Mouse (Mus musculus): Measurements from ENCODE around the gene Malrd1.

The Malrd1 gene

DNA sequence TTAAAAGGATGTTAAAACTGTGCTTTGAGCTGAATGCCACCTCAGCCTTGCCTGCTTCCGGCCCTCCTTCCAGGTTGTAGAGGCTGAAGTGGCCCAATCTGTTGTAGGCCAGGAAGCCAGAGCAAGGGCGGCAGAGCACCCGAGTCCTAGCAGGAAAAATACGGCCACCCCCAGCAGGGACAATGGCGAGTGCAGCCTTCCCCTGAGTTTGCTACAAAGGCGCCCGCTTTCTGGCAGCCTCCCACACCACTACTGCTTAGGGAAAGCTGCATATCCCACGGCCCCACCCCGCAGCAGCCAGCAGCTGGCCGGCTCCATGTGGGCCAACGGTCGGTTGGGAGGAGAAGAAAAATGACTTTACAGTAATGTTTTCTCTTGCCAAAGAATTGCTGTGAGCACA is 503.5 kb downstream of the Malrd1 start:
- no peak for DNase-seq (ENCODE audit: low read depth, low spot score)

- DNase-seq (ENCODE audit: low read depth, low spot score): no peak
These were observed 505.3 kb downstream of the Malrd1 start for GRCm38 (mm10) chr2:16031559-16031958.

DNA sequence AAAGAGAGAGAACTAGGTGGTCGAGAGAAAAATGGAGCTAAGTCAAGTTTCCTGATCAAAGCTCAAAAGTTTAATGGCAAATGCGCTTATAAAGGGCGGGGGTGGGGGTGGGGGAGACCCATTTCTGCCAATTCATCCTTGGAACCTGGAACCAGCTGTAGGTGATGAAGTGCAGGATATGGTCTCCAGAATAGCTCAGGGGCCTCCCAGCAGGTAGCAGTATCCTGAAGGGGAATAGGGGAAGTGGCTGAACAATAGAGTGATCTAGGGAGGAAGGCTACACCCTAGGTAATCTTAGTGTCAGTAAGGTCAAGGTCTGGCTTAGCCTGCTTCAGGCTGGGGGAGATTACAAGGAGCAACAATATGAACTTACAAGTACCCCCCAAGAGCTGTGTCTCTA is 506.5 kb downstream of the Malrd1 start:
- no peak for DNase-seq (ENCODE audit: low read depth, low spot score)

DNA sequence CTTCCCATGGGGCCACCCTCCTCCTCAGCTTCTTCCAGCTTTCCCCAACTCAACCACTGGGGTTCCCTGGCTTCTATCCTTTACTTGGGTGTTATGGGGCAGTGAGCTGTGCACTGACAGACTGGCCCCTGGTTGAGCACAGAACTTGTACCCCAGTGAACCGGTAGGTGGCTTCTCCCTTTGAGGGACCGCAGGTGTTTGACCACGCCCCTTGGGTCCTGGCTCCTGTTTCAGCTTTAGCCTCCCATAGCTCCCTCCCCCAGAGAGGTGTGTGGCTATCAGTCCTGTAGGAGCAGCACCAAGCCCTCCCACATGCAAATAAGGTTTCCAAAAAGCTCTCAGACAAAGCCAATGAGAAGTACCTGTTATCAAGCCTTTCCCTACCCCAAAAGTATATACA is 584.4 kb downstream of the Malrd1 start:
- DNase-seq (ENCODE audit: low read depth, low spot score): no peak

DNA sequence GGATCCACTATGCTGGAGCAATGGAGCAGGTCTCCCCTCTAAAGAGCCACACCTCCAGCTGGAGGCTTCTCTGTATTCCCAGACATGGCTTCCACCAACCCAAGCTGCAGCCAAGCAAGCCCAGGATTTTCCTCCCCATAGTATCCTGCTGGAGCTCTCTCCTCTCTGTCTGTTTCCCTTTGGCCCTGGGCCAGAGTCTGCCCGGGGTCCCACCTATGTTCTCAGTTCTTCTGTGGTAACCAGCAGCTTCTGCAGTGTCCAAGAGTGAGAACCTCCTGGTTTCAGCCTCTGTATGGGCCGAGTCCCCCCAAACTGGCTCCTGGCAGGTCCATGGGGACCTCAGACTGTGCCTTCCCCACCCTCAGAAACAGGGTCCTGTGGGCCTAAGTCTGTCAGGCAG is 587.1 kb downstream of the Malrd1 start:
- no peak for DNase-seq (ENCODE audit: low read depth, low spot score)

DNA sequence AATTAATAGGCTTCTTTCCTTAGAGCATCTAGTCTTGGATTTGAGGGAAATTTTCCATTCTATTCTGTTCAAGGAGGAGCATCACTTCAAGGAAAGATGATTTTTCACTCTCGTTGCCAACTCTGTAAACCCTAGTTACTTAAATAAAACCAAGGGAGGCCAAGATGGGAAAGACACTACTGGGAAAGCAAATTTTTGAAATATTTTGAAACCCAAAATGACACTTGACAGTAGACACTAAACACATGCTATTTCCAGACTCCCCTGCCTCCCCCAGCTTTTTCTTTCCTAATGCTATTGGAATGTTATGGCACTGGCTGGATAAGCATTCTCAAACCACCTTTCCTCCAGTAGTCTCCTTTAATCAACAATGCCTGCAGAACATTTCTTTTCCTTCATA is 621.7 kb downstream of the Malrd1 start:
- no peak for DNase-seq (ENCODE audit: low read depth, low spot score)

- DNase-seq (ENCODE audit: low read depth, low spot score): no peak
These were observed 626.3 kb downstream of the Malrd1 start for GRCm38 (mm10) chr2:16152623-16153022.

DNA sequence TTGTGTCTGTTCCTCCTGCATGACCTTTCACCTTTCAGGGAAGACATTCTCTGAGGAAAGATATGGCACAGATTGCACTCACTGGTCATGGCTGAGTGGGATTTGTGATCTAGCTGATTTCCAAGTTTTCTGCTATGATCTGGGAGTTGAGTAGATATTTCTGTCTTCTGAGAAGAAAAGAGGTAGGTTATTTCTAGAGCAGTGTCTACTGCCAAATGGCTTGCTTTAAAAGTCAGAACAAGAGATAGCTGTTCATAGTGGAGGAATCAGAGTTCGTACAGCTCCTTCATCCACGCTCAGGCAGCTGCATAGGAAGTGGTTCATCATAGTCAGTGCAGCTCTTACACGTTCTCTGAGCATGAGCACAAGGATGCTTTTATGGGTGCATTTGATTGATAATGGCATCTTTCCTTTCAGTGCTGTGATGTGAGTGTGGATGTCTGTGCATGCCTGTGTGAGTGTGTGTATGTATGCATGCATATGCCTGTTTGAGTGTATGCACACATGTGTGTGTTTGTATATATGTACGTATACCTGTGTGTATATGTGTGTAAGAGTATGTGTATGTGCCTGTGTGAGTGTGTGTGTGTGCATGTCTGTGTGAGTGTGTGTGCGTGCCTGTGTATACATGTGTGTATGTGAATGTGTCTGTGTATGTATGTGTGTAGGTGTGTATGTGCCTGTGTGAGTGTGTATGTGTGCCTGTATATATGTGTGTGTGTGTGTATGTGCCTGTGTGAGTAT is 637.1 kb downstream of the Malrd1 start:
- DNase-seq (ENCODE audit: low read depth, low spot score): no peak

DNA sequence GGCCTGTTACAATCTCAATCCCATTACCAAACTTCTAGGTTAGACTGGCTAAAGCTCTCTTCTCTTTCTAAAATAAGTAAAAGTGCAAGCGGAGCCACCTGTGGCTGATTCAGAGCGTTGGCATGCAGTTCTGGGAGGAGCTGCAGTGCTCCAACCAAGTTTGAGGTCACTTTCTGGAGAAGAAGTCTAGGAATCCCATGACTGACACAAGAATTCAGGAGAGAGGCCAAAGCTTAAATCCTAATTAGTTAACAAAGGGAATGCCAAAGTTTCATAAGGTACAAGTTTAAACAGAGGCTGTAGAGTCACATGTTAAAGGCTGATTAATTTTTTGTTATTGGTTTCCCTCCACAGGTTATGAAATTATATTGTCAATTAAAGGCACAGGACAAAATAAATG is 642.3 kb downstream of the Malrd1 start:
- DNase-seq (ENCODE audit: low read depth, low spot score): no peak

DNA sequence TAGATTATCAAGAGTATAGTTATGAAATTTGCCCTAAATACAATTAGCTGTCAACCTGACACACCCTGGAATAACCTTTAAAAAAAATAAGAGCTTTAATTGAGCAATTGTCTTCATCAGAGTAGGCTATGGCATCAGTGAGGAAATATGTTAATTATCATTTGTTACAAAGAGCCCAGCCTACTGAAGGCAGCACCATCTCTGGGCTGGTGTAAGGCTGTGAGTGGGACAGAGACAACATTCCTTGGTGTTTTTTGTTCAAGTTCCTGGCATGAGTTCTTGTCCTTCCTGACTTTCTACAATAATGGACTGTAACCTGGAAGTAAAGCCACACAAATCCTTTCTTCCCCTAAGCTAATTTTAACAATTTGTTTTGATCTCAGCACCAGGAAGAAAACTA is 645.8 kb downstream of the Malrd1 start:
- no peak for DNase-seq (ENCODE audit: low read depth, low spot score)

DNA sequence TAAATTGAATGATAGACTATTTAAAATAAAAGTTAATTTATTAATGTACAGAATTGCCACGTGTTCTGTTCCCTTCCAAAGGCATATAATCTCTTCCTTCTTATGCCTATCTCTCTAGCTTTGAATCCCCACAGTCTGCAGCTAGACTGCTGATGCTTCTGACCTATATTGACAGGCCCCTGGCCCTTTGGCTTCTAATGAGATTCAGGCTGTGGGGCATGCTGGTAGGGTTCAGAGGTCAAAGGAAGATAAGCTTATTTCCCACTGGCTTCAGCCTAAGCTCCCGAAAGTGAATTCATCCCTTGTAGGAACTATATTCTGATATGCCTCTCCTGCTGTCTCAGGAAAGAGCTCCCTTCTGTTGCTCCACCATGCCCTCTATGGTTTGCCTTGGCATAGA is 647.1 kb downstream of the Malrd1 start:
- DNase-seq (ENCODE audit: low read depth, low spot score): no peak

DNA sequence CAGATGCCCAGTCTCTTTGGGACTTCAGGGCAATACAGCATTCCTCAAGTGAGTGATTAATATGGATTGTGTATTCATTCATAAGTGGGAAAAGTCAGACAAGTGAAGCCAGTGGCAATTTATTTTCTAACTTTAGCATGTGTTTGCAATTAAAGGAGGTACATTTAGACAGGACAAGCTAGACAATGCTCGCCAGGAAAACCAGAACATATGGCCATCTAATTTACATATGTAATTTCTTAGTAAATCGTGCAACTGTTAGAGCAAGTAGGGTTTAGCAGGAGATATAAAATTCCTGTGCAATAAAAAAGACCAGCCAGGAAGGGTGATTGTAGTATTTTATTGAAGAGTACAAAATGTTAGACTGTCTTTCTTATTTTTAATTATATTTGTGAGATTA is 655.9 kb downstream of the Malrd1 start:
- DNase-seq (ENCODE audit: low read depth, low spot score): no peak

DNA sequence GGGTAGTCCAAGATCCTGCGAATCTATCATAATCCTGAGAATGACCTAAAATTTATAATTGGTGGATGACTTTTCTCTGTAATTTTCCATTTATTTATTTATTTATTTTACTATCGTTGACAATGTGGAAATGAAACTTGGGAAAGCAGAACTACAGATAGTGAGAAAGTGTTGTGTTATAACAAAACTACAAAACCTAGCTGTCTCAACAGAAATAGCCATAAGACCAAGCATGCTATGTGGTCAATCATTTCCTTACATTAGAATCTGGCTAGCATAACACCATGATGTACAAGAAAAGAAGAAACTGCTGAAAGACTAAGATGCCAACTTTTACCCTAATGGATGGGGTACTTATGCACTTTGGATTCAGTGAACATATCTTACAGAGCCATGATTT is 656.9 kb downstream of the Malrd1 start:
- DNase-seq (ENCODE audit: low read depth, low spot score): no peak

- no peak for DNase-seq (ENCODE audit: low read depth, low spot score)
These were observed 683.7 kb downstream of the Malrd1 start for GRCm38 (mm10) chr2:16210016-16210415.

- DNase-seq (ENCODE audit: low read depth, low spot score): no peak
These were observed 686.5 kb downstream of the Malrd1 start for GRCm38 (mm10) chr2:16212752-16213151.

DNA sequence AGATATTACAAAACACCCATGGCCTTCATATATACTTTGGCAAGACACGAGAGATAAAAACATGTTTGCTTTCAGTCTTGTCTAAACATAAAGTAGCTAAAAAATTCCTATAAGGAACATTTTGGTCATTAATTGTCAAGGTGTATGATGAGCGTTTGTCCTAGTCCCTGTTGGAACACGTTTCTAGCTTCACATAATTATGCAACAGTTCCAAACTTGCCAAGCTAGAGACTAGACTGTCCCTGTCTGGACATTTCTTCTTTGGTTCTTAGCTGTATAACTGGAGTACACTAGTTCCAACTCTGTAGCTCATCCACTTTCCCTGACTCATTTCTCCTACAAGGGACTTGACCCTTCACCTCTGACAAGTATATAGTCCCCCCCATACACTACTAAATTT is 687.8 kb downstream of the Malrd1 start:
- no peak for DNase-seq (ENCODE audit: low read depth, low spot score)

DNA sequence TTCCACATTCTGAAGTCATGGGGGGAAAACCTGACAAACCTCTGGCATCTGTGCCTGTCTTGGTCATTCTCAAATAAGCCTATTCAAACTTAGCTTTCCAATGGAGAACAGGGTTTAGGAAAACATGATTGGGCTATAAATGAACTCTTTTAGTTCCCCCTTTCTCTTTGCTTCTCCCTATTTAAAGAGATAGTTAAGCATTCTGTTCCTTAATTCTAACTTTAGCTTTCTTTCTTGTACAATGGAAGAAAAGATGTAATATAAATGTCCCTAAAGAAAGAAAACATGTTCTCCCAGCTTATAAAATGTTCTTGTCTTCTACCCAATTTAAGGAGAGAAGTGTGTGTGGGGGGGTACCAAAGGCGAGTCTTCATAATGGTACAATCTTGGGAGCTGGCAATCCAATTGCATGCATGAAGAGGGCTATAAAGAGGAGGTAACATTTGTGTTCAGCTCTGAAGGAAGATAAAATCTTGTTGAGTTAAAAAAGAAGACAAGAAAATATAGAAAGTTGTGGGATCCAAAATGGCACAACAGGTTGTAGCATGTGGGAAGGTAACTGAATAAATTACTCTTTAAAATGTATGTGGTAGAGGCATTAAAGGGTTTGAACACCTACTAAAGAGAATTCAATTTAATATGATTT is 702.0 kb downstream of the Malrd1 start:
- DNase-seq (ENCODE audit: low read depth, low spot score): no peak

GRCm38 (mm10) chr2:16240861-16241260 is 714.6 kb downstream of the Malrd1 start:
- no peak for DNase-seq (ENCODE audit: low read depth, low spot score)

DNA sequence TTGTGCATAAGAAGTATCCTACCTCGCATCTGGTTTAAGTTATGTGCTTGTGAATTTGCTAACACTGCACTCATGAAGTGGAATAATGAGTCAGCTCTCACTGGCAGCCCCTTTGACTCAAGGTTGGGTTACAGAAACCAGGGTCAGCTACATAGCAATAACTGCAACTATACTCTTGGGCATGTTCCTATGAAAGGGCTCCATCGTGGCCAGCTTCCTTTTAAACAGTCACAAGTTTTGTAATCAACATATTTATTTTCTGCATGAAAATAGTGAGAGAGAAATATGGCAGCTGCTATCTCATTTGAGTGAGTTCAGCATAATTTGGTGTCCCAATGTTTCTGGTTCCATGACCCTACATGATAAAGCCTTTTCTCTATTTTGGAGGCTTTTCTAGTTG is 716.8 kb downstream of the Malrd1 start:
- no peak for DNase-seq (ENCODE audit: low read depth, low spot score)

DNA sequence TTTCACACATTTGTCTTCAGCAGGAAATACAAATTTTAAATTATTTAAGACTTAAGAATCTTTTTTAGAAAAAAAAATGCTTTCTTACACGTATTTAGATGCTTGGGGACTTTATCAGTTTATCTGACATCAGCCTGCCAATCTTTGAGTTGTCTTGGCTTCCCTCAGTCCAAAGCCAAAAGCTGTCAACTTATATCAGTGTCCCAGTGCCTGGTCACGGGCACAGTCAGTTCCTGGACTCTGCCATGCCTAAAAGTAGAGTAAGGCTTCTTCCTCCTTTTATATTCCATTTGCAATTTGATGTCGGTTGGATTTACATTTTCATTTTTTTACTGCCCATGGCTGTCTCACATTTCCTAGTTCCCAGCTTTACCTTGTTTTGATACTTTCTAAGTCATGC is 722.6 kb downstream of the Malrd1 start:
- DNase-seq (ENCODE audit: low read depth, low spot score): no peak

GRCm38 (mm10) chr2:16252274-16252673 is 726.0 kb downstream of the Malrd1 start:
- no peak for DNase-seq (ENCODE audit: low read depth, low spot score)

All from brain, embryonic 18.5 days (tissue).